Mouse (Mus musculus) cerebellum, postnatal 14 days (tissue): ENCODE measurements at regions not wholly inside any gene's neighbourhood (a gene's known extent, or its start where the extent isn't known, plus 50 kb on each side); places are given as distances from the start of the nearest gene placed in this dataset.

Experiments
- DNase-seq, 2 experiments: peaks; one replicate each; pipeline ENCODE4 v3.0.0; 2021; ENCODE audit warnings: mixed read lengths in 2 of 2

DNA sequence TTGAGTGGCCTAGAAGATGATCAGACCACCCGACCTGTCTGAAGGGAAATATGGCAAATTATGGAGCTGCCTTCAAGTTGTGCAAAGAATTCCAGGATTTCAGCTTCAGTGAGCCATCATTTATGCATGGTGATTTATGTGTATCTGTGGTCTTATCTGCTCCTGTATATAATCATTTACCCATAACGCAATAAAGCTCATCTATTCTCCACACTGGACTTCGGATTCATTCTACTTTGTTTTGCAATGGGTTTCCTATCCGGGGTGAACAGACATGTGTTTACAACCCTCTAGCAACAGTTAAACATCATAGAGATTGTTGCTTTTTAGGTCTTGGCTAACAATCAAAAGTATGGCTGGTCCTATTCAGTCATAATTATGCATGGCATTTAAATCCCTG, 145.1 kb downstream of the Pcdh10 start:
- no peak for DNase-seq

DNA sequence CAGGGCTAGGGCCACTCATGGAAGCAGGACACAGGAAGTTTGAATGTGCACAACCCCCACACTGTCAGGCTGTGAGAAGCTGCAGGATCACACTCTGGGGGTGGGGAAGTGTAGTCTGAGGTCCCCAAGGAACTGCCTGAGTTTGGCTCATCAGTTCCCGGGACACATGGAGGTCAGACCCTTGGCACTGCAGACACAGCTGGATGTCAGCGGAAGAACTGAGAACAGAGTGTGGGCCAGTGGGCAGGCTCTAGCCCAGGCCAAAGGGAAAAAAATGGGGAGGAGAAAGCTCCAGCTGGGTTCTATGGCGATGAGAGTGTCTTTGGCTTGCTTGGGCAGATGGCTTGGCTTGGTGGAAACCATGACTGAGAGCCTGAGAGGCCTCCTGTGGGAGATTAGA, 168.9 kb downstream of the Pcdh10 start:
- no peak for DNase-seq

GRCm38 (mm10) chr3:45555736-45556135, 177.5 kb downstream of the Pcdh10 start:
- DNase-seq, result peak; percentile 78 to 79

DNA sequence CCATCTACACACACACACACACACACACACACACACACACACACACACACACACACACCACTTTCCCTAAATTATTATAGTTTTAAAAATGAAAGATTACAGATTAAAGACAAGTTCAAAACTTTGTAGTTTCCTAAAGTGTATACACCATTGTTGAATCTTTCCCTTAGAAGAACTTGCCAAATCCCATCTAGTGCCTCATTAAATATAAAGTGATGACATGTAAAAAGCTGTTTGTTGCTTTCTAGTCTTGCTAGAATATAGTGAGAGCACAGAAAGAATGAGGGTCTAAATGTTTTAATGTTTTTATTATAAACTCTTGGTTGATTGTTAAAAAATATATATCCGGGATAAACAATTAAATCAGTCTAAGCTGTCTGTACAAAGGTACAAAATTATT, 194.8 kb downstream of the Pcdh10 start:
- DNase-seq, result no peak

GRCm38 (mm10) chr3:45577035-45577434, 198.8 kb downstream of the Pcdh10 start:
- DNase-seq, result no peak

GRCm38 (mm10) chr3:45593561-45593960, 215.4 kb downstream of the Pcdh10 start:
- DNase-seq, result no peak

- no peak for DNase-seq
These were observed 224.1 kb downstream of the Pcdh10 start for GRCm38 (mm10) chr3:45602278-45602677.

DNA sequence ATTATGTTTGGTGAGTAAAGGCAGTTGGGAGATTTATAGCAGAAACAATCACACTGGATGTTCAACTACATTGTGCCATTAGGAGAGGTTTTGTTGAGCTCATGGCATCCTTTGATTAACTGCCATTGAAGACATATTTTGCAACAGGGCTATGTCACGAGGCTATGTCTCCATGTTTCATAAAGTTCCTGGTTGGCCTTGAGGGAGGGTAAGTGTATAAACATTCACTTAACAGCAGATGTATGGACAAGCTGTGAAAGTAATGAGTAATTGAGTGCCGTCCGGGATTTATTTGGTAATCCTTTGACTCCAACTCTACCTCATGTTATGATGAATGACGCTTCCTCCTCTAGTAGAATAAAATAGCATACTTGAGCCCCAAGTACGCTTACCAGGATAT, 225.0 kb downstream of the Pcdh10 start:
- no peak for DNase-seq

GRCm38 (mm10) chr3:45620729-45621128, 242.5 kb downstream of the Pcdh10 start:
- DNase-seq, result no peak

DNA sequence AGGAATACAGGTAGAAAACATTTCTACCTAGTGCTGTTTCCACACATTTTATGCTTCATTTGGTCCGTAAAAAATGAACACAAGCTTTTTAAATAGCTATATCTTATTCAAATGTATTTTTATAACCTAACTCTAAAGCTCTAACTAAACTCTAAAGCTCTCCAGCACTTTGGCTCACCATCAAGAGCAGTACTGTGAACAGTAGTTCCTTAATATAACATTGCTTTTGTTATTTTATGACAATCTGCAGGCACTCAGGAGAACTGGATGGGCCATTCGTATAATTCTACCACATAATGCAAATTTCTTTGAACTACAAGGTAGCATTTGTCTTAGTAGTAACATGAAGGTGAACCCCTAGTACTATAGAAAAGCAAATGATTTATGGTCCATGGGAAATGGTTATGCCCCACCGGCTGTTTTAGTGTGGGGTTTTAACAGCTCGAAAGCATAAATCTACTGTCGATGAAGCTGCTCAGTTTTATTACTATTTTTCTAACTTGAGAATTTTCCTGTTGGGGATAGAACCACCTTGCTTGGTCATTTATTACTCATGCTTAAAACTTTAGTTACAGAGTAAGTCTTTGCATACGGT, 267.8 kb downstream of the Pcdh10 start:
- no peak for DNase-seq

DNA sequence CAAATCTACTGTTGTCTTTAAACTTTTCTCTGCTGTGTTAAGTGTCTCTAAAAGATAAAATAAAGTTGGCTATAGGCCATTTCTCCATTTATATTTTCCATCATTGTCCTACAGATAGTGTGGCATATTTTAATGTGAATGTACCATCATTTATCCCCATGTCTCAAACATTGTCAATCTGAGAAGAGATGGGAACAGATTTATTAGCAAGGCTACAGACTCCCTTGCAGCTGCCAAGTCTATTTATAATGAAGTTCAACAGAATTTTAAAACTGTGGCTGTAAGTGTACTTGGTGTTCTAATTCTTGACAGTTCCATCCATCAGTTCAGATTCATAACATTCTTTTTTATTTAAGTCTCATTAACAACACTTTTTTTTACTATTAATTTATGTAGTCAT, 271.2 kb downstream of the Pcdh10 start:
- DNase-seq, result no peak

DNA sequence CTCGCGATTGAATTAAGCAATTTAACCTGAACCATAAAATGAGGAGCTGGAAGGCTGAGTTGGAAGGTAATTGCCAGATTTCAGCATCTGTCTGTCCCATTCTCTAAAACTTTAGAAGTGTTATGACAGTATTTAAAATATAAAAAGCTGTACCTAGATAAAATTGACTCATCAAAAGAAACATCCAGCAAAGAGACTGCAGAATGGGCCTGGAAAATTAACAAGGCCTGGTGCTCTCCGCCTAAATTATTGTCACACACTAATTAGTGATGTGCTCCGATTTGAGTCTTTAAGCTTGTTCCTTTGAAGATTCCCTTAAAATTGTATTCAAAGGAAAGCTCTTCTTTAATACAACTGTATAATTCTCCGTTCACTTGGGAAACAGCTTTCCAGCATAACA, 278.8 kb downstream of the Pcdh10 start:
- DNase-seq, result no peak

GRCm38 (mm10) chr3:45658093-45658776, 280.0 kb downstream of the Pcdh10 start:
- DNase-seq, result no peak

GRCm38 (mm10) chr3:45659052-45659451, 280.9 kb downstream of the Pcdh10 start:
- no peak for DNase-seq

DNA sequence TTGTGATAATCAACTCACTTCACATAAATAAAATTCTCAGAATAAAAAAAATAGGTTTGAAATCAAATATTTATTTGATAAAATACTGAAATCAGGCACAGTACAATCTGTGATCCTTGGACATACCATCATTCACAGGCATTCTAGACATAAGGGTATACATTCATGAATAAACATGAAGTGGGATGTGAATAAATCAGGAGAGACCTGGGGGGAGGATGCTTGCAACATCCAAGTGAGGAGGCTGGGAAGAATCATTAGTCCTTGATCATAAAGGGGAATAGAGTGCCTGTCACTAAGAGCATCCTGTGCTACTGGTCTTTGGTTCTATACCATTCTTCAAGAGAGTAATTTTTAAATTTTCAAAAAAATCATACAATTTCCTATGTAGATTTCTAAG, 292.2 kb downstream of the Pcdh10 start:
- no peak for DNase-seq

DNA sequence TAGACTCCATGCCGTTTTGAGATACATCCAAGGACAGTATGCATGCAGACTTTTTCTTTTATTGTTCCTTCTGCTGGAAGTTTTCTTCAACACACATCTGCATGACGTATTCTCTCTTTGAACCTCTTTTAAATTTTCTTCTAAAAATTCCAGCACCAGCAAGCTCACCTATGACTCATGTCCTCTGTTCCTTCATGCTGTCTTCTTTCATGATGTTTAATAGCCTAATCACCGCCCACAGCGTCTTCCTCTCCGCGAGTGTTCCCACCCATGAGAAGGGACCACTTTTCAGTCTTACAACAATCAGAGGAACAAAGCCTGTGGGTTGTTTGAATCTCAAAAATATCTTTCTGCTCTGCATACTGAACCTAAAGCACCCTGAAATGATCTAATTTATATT, 299.5 kb downstream of the Pcdh10 start:
- DNase-seq, result no peak

DNA sequence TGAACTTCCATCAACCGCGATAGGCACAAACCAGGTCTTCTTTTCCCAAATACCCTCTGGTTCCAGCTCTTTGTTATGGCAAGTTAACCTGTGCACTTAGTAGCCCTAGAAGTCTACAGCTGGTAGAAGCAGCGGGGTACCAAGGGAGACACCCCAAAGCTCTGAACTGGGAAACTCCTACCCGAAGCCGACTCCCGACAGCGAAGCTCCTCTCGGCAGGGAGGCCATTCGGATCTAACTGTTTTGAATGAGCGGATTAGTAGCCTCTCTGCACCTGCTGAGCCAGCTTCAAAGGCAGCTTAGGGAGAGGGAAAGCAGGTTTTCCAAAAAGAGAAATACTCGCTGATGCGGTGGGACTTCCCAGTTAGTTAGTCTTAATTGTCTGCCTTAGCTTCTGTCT, 303.2 kb downstream of the Pcdh10 start:
- DNase-seq, result peak; percentile 1 to 4

GRCm38 (mm10) chr3:45707891-45708290, 329.7 kb downstream of the Pcdh10 start:
- DNase-seq, result no peak
